Mouse (Mus musculus) embryonic fibroblast, embryonic 13.5 days (primary cell): ENCODE results near the gene Fryl.

ENCODE experiments used
- CTCF ChIP-seq: IDR thresholded peaks from 2 replicates; pipeline ENCODE4 v1.5.1; 2011; ENCODE audit warnings: mild to moderate bottlenecking, control low read depth, low read length, moderate library complexity, borderline replicate concordance; ENCODE audit not compliant: insufficient read depth
- POLR2A ChIP-seq: IDR thresholded peaks from 2 replicates; pipeline ENCODE4 v1.6.1; 2011; ENCODE audit warnings: low read depth, mild to moderate bottlenecking, control low read depth, low read length, moderate library complexity

DNA sequence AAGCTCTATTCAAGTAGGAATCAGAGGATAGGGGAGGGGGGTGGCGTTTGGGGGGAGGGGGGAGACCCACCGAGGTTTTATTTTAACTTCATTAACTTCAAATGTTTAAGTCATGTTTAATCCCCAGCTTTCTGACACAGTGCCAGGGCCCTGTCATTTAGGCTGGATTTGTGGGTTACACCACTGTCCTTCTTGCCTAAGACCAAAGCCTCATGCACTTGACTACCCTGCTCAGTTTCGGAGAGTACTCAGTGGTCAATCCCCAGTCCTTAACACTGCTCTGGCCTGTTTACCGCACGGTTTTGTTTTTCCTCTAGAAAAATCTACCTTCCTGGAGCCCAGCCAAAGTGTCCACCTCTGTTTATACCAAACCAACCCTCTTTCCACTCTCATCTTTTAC, 69.5 kb downstream of the Fryl start:
- TF ChIP-seq CTCF (no peak), POLR2A (no peak)
